20 mouse cellular contexts compared by ENCODE assay signal in the genomic region with DNA sequence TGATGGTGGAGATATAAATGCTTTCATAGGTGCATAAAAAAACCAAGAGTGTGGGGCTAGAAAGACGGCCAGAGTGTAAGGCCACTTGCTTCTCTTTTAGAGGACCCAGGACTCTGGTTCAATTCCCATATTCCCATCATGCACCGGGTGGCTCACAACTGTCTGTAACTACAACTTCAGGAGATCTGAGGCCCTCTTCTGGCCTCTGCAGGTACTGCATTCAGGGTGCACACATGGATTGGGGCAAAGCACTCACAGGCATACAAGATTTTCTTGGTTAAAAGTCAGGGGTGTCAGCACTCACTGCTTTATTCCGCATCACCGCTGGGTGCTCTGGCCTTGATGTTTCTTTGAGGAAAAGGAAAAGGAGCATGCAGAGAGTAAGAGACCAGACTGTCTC.
DNase-seq lines count a peak whose midpoint lies in the region; ATAC-seq and TF ChIP-seq lines count a peak whose summit lies in the region.
"Had no signal": no experiment of that assay in that cellular context is flagged by ENCODE, and none has a peak within 500 bp of the region (broad histone marks: within the 10 kb centered on the region; RNA-seq: fewer than 3 reads in every experiment).

No protein-coding gene starts in this region.

- 89% methylated on average over 4 of the region's 4 CpGs for whole genome bisulfite sequencing in intestine, postnatal 0 days
- 82% methylated on average over 4 of the region's 4 CpGs for WGBS in intestine, embryonic 15.5 days
- WGBS in neural tube, embryonic 11.5 days, result 79% methylated on average over 4 of the region's 4 CpGs
- WGBS in stomach, postnatal 0 days, result 88% methylated on average over 4 of the region's 4 CpGs

- H3K4me1 ChIP-seq in intestine, postnatal 0 days (replicated peaks; ENCODE audit: control insufficient read depth, insufficient read depth, low read length), result no peaks in the 10 kb centered on the region
- H3K4me1 ChIP-seq in intestine, embryonic 15.5 days (replicated peaks), result no peaks in the 10 kb centered on the region
- H3K4me1 ChIP-seq in neural tube, embryonic 11.5 days (ENCODE audit: control insufficient read depth, insufficient read depth, low read length), result no peaks in the 10 kb centered on the region
- no peaks in the 10 kb centered on the region for H3K4me1 ChIP-seq in stomach, postnatal 0 days (replicated peaks; ENCODE audit: control insufficient read depth, insufficient read depth)
- H3K4me1 ChIP-seq: embryonic facial prominence, embryonic 12.5 days; heart, embryonic 15.5 days; limb, embryonic 13.5 days; liver, embryonic 13.5 days had no signal

- H3K9ac ChIP-seq in intestine, postnatal 0 days (ENCODE audit: low read depth, low read length), result no peak overlapping the region
- H3K9ac ChIP-seq in intestine, embryonic 15.5 days, result no peak overlapping the region
- H3K9ac ChIP-seq in neural tube, embryonic 11.5 days (ENCODE audit: low read length), result no peak overlapping the region
- H3K9ac ChIP-seq in stomach, postnatal 0 days (ENCODE audit: low read length), result no peak overlapping the region
- H3K9ac ChIP-seq: embryonic facial prominence, embryonic 12.5 days; heart, embryonic 15.5 days; limb, embryonic 13.5 days; liver, embryonic 13.5 days had no signal

- H3K36me3 ChIP-seq in intestine, postnatal 0 days (ENCODE audit: control insufficient read depth, insufficient read depth), result no peaks in the 10 kb centered on the region
- H3K36me3 ChIP-seq in intestine, embryonic 15.5 days, result no peaks in the 10 kb centered on the region
- H3K36me3 ChIP-seq in neural tube, embryonic 11.5 days (ENCODE audit: control insufficient read depth, insufficient read depth, low read length), result no peaks in the 10 kb centered on the region
- H3K36me3 ChIP-seq in stomach, postnatal 0 days (ENCODE audit: control insufficient read depth, insufficient read depth, low read length), result no peaks in the 10 kb centered on the region
- H3K36me3 ChIP-seq: embryonic facial prominence, embryonic 12.5 days; heart, embryonic 15.5 days; limb, embryonic 13.5 days; liver, embryonic 13.5 days had no signal

- TF ChIP-seq EP300 in stomach, postnatal 0 days (optimal IDR thresholded peaks at IDR 0.05), result no peak

- H3K4me2 ChIP-seq in intestine, postnatal 0 days (replicated peaks; ENCODE audit: low read depth), result no peak overlapping the region
- no peak overlapping the region for H3K4me2 ChIP-seq in intestine, embryonic 15.5 days (replicated peaks)
- no peak overlapping the region for H3K4me2 ChIP-seq in neural tube, embryonic 11.5 days (ENCODE audit: low read depth)
- H3K4me2 ChIP-seq in stomach, postnatal 0 days (replicated peaks; ENCODE audit: low read depth), result no peak overlapping the region
- H3K4me2 ChIP-seq: embryonic facial prominence, embryonic 12.5 days; heart, embryonic 15.5 days; limb, embryonic 13.5 days; liver, embryonic 13.5 days; midbrain, embryonic 11.5 days had no signal

- peak; percentile 18 for DNase-seq in adrenal gland, postnatal 14 days
- no peak for DNase-seq in adrenal gland, postnatal 36 days
- DNase-seq in neural tube, embryonic 11.5 days (ENCODE audit: low spot score), result peak; percentile 13
- DNase-seq in neural tube, embryonic 10.5 days (ENCODE audit: extremely low spot score, low spot score), result no peak
- no peak for DNase-seq in stomach, postnatal 0 days (ENCODE audit: low spot score)
- no peak for DNase-seq in retina, embryonic 14.5 days (ENCODE audit: low spot score)
- DNase-seq: cerebellum, adult 9-10 months; kidney, adult 8-10 months; liver, embryonic 13.5 days; spleen, adult 18-20 months; thymus, postnatal 14 days had no signal

- H3K27me3 ChIP-seq in intestine, postnatal 0 days (replicated peaks; ENCODE audit: control insufficient read depth, insufficient read depth, low read length), result no peaks in the 10 kb centered on the region
- H3K27me3 ChIP-seq in intestine, embryonic 15.5 days (replicated peaks), result no peaks in the 10 kb centered on the region
- no peaks in the 10 kb centered on the region for H3K27me3 ChIP-seq in neural tube, embryonic 11.5 days (ENCODE audit: control insufficient read depth, insufficient read depth, low read length)
- H3K27me3 ChIP-seq in stomach, postnatal 0 days (ENCODE audit: control insufficient read depth, insufficient read depth, low read length), result no peaks in the 10 kb centered on the region
- H3K27me3 ChIP-seq: embryonic facial prominence, embryonic 12.5 days; heart, embryonic 15.5 days; limb, embryonic 13.5 days; liver, embryonic 13.5 days; Patski had no signal

- ATAC-seq in intestine, postnatal 0 days, result no peak
- ATAC-seq in intestine, embryonic 15.5 days, result no peak
- no peak for ATAC-seq in neural tube, embryonic 11.5 days (ENCODE audit: insufficient read depth, low FRiP score, low TSS enrichment)
- ATAC-seq in stomach, postnatal 0 days (ENCODE audit: low FRiP score, low TSS enrichment), result no peak
- ATAC-seq: forebrain, embryonic 14.5 days; Patski had no signal

- no peak overlapping the region for H3K27ac ChIP-seq in intestine, postnatal 0 days (ENCODE audit: low read depth, low read length)
- H3K27ac ChIP-seq in intestine, embryonic 15.5 days, result no peak overlapping the region
- H3K27ac ChIP-seq in neural tube, embryonic 11.5 days (ENCODE audit: low read depth, low read length), result no peak overlapping the region
- H3K27ac ChIP-seq in stomach, postnatal 0 days (replicated peaks), result no peak overlapping the region
- H3K27ac ChIP-seq: embryonic facial prominence, embryonic 12.5 days; heart, embryonic 15.5 days; limb, embryonic 13.5 days; liver, embryonic 13.5 days had no signal

- no peak overlapping the region for H3K4me3 ChIP-seq in intestine, postnatal 0 days (ENCODE audit: low read depth, low read length)
- no peak overlapping the region for H3K4me3 ChIP-seq in intestine, embryonic 15.5 days (replicated peaks)
- H3K4me3 ChIP-seq in neural tube, embryonic 11.5 days (ENCODE audit: low read depth, low read length), result no peak overlapping the region
- no peak overlapping the region for H3K4me3 ChIP-seq in stomach, postnatal 0 days (ENCODE audit: low read depth, low read length)
- H3K4me3 ChIP-seq: embryonic facial prominence, embryonic 12.5 days; erythroblast, embryonic 14.5 days; heart, embryonic 15.5 days; limb, embryonic 13.5 days; liver, embryonic 13.5 days had no signal

- no peaks in the 10 kb centered on the region for H3K9me3 ChIP-seq in intestine, postnatal 0 days (ENCODE audit: control insufficient read depth)
- H3K9me3 ChIP-seq in intestine, embryonic 15.5 days, result no peaks in the 10 kb centered on the region
- no peaks in the 10 kb centered on the region for H3K9me3 ChIP-seq in neural tube, embryonic 11.5 days (ENCODE audit: control insufficient read depth, low read length)
- no peaks in the 10 kb centered on the region for H3K9me3 ChIP-seq in stomach, postnatal 0 days (ENCODE audit: control insufficient read depth, low read length)
- H3K9me3 ChIP-seq: embryonic facial prominence, embryonic 12.5 days; heart, embryonic 15.5 days; limb, embryonic 13.5 days had no signal

- TF ChIP-seq CTCF in intestine, postnatal 0 days (IDR thresholded peaks at IDR 0.05; ENCODE audit: low read depth), result 0 out of 2 replicates have a peak, but pooled peaks have one; percentile 16
- TF ChIP-seq CTCF in stomach, postnatal 0 days (IDR thresholded peaks at IDR 0.05; ENCODE audit: low read depth), result peak; percentile 33

Comparison
In these comparisons a context has a peak if more than half of its experiments do, and no peak if none do; other contexts are left out.
1. DNase-seq: peak in adrenal gland, postnatal 14 days (single experiment) and neural tube, embryonic 11.5 days (single experiment); none in adrenal gland, postnatal 36 days (0 of 2), neural tube, embryonic 10.5 days (single experiment), stomach, postnatal 0 days (single experiment) and retina, embryonic 14.5 days (single experiment).